Mouse (Mus musculus): ENCODE measurements at regions not wholly inside any gene's neighbourhood (a gene's known extent, or its start where the extent isn't known, plus 50 kb on each side); places are given as distances from the start of the nearest gene placed in this dataset.

DNA sequence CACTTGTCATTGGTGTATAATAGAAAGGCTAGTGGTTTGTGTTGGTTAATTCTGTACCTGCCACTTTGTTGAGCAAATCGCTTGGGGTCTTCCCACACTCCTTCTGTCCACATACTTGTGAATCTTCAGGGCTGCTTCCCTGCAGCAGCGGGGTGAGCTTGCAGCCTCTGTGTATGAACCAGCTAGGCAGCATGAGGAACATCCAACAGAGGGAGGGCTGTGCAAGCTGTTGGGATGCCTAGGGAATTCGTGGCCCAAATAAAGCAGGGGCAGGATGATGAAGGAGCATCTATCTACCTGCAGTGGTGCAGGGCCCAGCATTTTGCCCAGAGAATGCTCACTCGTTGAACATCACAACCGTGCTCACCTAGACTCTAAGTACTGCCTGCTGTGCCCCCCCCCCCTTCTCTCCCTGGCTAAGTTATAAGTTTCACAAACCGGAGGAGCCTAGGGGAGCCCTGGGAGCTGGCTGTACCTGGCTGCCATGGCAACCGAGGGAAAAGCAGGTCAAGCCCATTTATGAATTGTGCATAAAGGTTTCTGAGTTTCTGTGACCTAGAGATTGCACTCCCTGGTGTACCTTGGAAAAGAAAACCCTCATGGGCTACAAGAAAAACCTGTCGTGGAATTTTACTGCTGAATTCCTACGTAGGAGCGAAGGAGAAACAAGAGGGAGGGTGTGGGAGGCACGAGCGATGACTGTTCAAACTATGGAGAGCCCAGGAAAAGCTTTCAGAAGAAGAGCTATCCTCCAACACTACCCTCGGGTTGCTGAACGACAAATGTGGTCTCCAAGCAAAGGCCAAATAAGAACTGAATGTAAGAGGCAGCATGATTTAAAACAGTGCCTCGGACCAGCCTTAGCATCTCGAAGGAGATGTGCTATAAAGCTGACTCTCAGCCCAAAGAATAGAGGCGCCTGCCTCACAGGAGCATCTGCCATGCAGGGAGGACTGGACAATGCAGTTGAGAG, 131.0 kb upstream of the Dapk1 start:
- no peak overlapping the region for H3K27ac ChIP-seq (ENCODE audit: insufficient read depth, low read depth, low read length)
- H3K4me3 ChIP-seq (ENCODE audit: insufficient read depth, low read depth, low read length) = no peak overlapping the region
- no peak for DNase-seq
- no peaks in the 10 kb centered on the region for H3K27me3 ChIP-seq (replicated peaks; ENCODE audit: control insufficient read depth, insufficient read depth, low read length)
- no peak for TF ChIP-seq CTCF (conservative IDR thresholded peaks at IDR 0.05; ENCODE audit: insufficient read depth, insufficient read length, low read depth, low read length)
- TF ChIP-seq POLR2A (IDR thresholded peaks at IDR 0.05; ENCODE audit: low read depth, low read length) = no peak
- H3K4me1 ChIP-seq (ENCODE audit: control insufficient read depth, insufficient read depth, low read length) = no peaks in the 10 kb centered on the region
- WGBS = 49% methylated on average over 17 of the region's 17 CpGs
- no peaks in the 10 kb centered on the region for H3K36me3 ChIP-seq (ENCODE audit: control insufficient read depth, insufficient read depth, low read length)

GRCm38 (mm10) chr13:60471602-60472001, 130.1 kb upstream of the Dapk1 start:
- no peak overlapping the region for H3K27ac ChIP-seq (ENCODE audit: insufficient read depth, low read depth, low read length)
- no peak for TF ChIP-seq CTCF (conservative IDR thresholded peaks at IDR 0.05; ENCODE audit: insufficient read depth, insufficient read length, low read depth, low read length)
- no peak for TF ChIP-seq POLR2A (IDR thresholded peaks at IDR 0.05; ENCODE audit: low read depth, low read length)
- H3K4me1 ChIP-seq (ENCODE audit: control insufficient read depth, insufficient read depth, low read length) = no peaks in the 10 kb centered on the region
- WGBS = 73% methylated on average over 5 of the region's 5 CpGs
- H3K4me3 ChIP-seq (ENCODE audit: insufficient read depth, low read depth, low read length) = no peak overlapping the region
- no peak for DNase-seq
- H3K36me3 ChIP-seq (ENCODE audit: control insufficient read depth, insufficient read depth, low read length) = no peaks in the 10 kb centered on the region
- no peaks in the 10 kb centered on the region for H3K27me3 ChIP-seq (replicated peaks; ENCODE audit: control insufficient read depth, insufficient read depth, low read length)

- Histone ChIP-seq H3K36me3 (ENCODE audit: control insufficient read depth, insufficient read depth, low read length) (no peaks in the 10 kb centered on the region), H3K4me1 (ENCODE audit: control insufficient read depth, insufficient read depth, low read length) (peaks cover 6% of the 10 kb centered on the region; the same call in 1 of the 2 replicates), H3K27me3 (replicated peaks; ENCODE audit: control insufficient read depth, insufficient read depth, low read length) (no peaks in the 10 kb centered on the region), H3K4me3 (ENCODE audit: insufficient read depth, low read depth, low read length) (no peak overlapping the region), H3K27ac (ENCODE audit: insufficient read depth, low read depth, low read length) (no peak overlapping the region)
- WGBS = 90% methylated on average over 2 of the region's 2 CpGs
- DNase-seq = no peak
- TF ChIP-seq CTCF (conservative IDR thresholded peaks at IDR 0.05; ENCODE audit: insufficient read depth, insufficient read length, low read depth, low read length) (no peak), POLR2A (IDR thresholded peaks at IDR 0.05; ENCODE audit: low read depth, low read length) (no peak)
Observed at GRCm38 (mm10) chr13:60476366-60476765, 125.4 kb upstream of the Dapk1 start.

GRCm38 (mm10) chr13:60478301-60478700, 123.4 kb upstream of the Dapk1 start:
- TF ChIP-seq CTCF (conservative IDR thresholded peaks at IDR 0.05; ENCODE audit: insufficient read depth, insufficient read length, low read depth, low read length) = no peak
- no peak for TF ChIP-seq POLR2A (IDR thresholded peaks at IDR 0.05; ENCODE audit: low read depth, low read length)
- no peak overlapping the region for H3K27ac ChIP-seq (ENCODE audit: insufficient read depth, low read depth, low read length)
- peaks cover 6% of the 10 kb centered on the region; the same call in 1 of the 2 replicates for H3K4me1 ChIP-seq (ENCODE audit: control insufficient read depth, insufficient read depth, low read length)
- DNase-seq = no peak
- no peaks in the 10 kb centered on the region for H3K36me3 ChIP-seq (ENCODE audit: control insufficient read depth, insufficient read depth, low read length)
- no peaks in the 10 kb centered on the region for H3K27me3 ChIP-seq (replicated peaks; ENCODE audit: control insufficient read depth, insufficient read depth, low read length)
- H3K4me3 ChIP-seq (ENCODE audit: insufficient read depth, low read depth, low read length) = no peak overlapping the region
- WGBS = 74% methylated on average over 6 of the region's 6 CpGs

- 3% methylated on average over 18 of the region's 18 CpGs for WGBS
- Histone ChIP-seq H3K4me3 (ENCODE audit: insufficient read depth, low read depth, low read length) (peak overlapping the region; percentile 23; the same call in 1 of the 2 replicates), H3K27ac (ENCODE audit: insufficient read depth, low read depth, low read length) (peak overlapping the region; percentile 90)
Observed at GRCm38 (mm10) chr13:60479043-60479861, 122.5 kb upstream of the Dapk1 start.

GRCm38 (mm10) chr13:60479862-60480730, 121.7 kb upstream of the Dapk1 start:
- H3K4me3 ChIP-seq (ENCODE audit: insufficient read depth, low read depth, low read length) = no peak overlapping the region
- DNase-seq = peak; percentile 80
- H3K27ac ChIP-seq (ENCODE audit: insufficient read depth, low read depth, low read length) = peak overlapping the region; percentile 90
- 12% methylated on average over 13 of the region's 13 CpGs for WGBS
- TF ChIP-seq POLR2A (IDR thresholded peaks at IDR 0.05; ENCODE audit: low read depth, low read length) = no peak
- TF ChIP-seq CTCF (conservative IDR thresholded peaks at IDR 0.05; ENCODE audit: insufficient read depth, insufficient read length, low read depth, low read length) = no peak
- H3K36me3 ChIP-seq (ENCODE audit: control insufficient read depth, insufficient read depth, low read length) = no peaks in the 10 kb centered on the region
- H3K27me3 ChIP-seq (replicated peaks; ENCODE audit: control insufficient read depth, insufficient read depth, low read length) = no peaks in the 10 kb centered on the region
- H3K4me1 ChIP-seq (ENCODE audit: control insufficient read depth, insufficient read depth, low read length) = peaks cover 10% of the 10 kb centered on the region; the same call in 1 of the 2 replicates

More at GRCm38 (mm10) chr13:60479043-60479861, 122.5 kb upstream of the Dapk1 start:
- H3K4me1 ChIP-seq (ENCODE audit: control insufficient read depth, insufficient read depth, low read length) = peaks cover 6% of the 10 kb centered on the region; the same call in 1 of the 2 replicates
- no peaks in the 10 kb centered on the region for H3K27me3 ChIP-seq (replicated peaks; ENCODE audit: control insufficient read depth, insufficient read depth, low read length)
- DNase-seq = peak; percentile 89
- H3K36me3 ChIP-seq (ENCODE audit: control insufficient read depth, insufficient read depth, low read length) = no peaks in the 10 kb centered on the region
- TF ChIP-seq POLR2A (IDR thresholded peaks at IDR 0.05; ENCODE audit: low read depth, low read length) (no peak), CTCF (conservative IDR thresholded peaks at IDR 0.05; ENCODE audit: insufficient read depth, insufficient read length, low read depth, low read length) (peak; percentile 74)

All from kidney, adult 2 months (tissue).